Mouse (Mus musculus) Patski (cell line): ENCODE data around the gene Crtc1. TPM values are rescaled to one million over a fixed set of nuclear protein-coding genes. Genes with fewer than 3 reads are reported as not detected.

Experiments used
- ATAC-seq: fragments of 100-300 bp; one replicate; pipeline ENCODE4 v1.8.0; 2021
- CTCF ChIA-PET: fragments of 350-600 bp; sonication (Branson Sonifier 250); formaldehyde crosslinking; loops from one replicate; lab custom pipeline; 2022; ENCODE audit warnings: inconsistent platforms; lab: Charles Lee
- POLR2A ChIA-PET: fragments of 350-600 bp; sonication (Branson Sonifier 250); formaldehyde crosslinking; loops from one replicate; lab custom pipeline; 2022; ENCODE audit warnings: antibody characterized with exemption, inconsistent platforms; lab: Charles Lee
- DNase-seq: peaks from one replicate; pipeline ENCODE4 v3.0.0-alpha.2; 2011; ENCODE audit warnings: low read depth, low spot score
- H3K27me3 ChIP-seq: fragments of 371-371 bp; one replicate; pipeline ENCODE4 v1.5.1; 2021
- CTCF ChIP-seq: fragments of 100-300 bp; IDR thresholded peaks from one replicate; pipeline ENCODE4 v1.5.1; 2021
- in situ Hi-C: fragments of 300-500 bp; cut with MboI; formaldehyde crosslinking; loops from 3 replicates; pipeline ENCODE4 v1.11.1; 2018; ENCODE audit warnings: low pct_unique_long_range_greater_than_20kb, mixed read lengths
- polyA plus RNA-seq: library from polyadenylated mRNA; unstranded; gene quantifications from one replicate; pipeline ENCODE4 v1.2.3, GENCODE M21; 2021

The Crtc1 gene
- polyA plus RNA-seq, 1 experiment from 2014 or later = 12.0 TPM

DNA sequence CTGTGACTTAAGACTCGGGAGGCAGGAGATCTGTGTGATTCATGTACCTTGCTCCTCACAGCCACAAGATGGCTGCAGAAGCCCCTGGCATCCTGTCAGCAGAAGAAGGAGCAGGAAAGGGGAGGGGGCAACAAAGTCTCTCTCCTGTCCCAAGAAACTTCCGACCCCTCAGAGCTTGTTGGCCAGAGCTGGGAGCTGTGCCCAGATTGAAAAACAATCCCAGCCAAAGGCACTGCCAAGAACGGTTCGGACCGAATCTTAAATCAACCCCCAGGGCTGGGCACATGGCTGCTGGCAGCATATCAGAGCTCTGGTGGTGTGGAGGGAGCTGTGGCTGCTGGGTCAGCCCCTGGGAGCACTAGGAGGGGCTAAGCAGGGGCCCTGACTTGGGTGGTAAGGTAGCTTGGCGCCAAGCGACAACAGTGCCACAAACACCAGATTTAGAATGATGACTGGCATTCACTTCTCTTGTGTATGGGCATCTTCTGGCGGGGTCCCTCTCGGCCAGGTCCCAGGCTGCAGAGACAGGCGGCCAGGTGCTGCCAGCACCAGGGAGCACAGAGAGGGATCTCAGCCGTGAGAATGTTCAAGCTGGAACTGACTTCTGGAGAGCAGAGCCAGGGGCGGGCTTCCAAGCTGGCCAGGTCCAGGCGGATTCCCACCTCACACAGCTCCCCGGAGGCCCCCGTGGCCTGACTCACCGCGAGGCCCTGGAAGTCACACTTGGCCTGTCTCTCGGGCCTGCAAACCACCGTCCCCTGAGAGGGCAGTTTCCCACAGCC lies 8.5 kb upstream of the Crtc1 start:
- ATAC-seq (no peak), DNase-seq (no peak)
- no peaks in the 10 kb centered on the region for H3K27me3 ChIP-seq
- CTCF ChIA-PET = interaction anchor here (0.8 to 1.2 kb wide), 2 partner anchors 53 to 79 kb away, joined by 3 read pairs; partner anchors contain the start of gene Fkbp8
- in situ Hi-C loops = no loop called here
- TF ChIP-seq CTCF = no peak
- POLR2A ChIA-PET = interaction anchor here (0.9 kb wide), 1 partner anchor 10 kb away, joined by 3 read pairs; no protein-coding TSS in a partner anchor

- ChIA-PET POLR2A (no interaction called here), CTCF (interaction anchor here (1.0 to 1.7 kb wide), 2 partner anchors 58 to 59 kb away, joined by 3 read pairs; no protein-coding TSS in a partner anchor)
- H3K27me3 ChIP-seq = no peaks in the 10 kb centered on the region
- ATAC-seq (no peak), DNase-seq (no peak)
- TF ChIP-seq CTCF = no peak
- in situ Hi-C loops = no loop called here
These were observed 6.6 kb upstream of the Crtc1 start for GRCm38 (mm10) chr8:70445988-70446387.

- no peaks in the 10 kb centered on the region for H3K27me3 ChIP-seq
- in situ Hi-C loops = no loop called here
- no peak for DNase-seq
- ATAC-seq = no peak
- POLR2A ChIA-PET = no interaction called here
- CTCF ChIA-PET = interaction anchor here (1.0 kb wide), 1 partner anchor 24 kb away, joined by 3 read pairs; no protein-coding TSS in a partner anchor
- TF ChIP-seq CTCF = no peak
These were observed 3.9 kb upstream of the Crtc1 start for GRCm38 (mm10) chr8:70443326-70443725.

DNA sequence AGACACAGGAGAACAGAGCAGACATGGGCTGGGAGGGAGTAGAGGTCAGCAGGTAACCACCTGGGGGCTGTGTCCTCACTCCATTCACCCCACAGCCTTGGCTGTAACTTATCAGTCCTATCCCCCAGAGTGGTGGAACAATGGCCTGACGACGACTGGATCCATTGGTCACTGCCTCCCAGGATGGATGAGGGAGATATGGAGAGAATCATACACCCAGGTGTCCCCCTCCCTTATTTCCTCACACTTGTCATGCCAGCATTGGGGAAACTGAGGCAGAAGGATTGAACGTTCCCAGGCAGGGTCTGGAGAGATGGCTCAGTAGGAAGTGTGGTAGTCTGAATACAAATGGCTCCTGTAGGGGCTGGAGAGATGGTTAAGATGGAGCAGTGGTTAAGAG lies 2.2 kb upstream of the Crtc1 start:
- ChIA-PET POLR2A (no interaction called here), CTCF (interaction anchor here (1.6 kb wide), 1 partner anchor 12 kb away, joined by 3 read pairs; no protein-coding TSS in a partner anchor)
- DNase-seq (no peak), ATAC-seq (no peak)
- in situ Hi-C loops = no loop called here
- H3K27me3 ChIP-seq = no peaks in the 10 kb centered on the region
- no peak for TF ChIP-seq CTCF

- ChIA-PET CTCF (interaction anchor here (1.5 to 1.6 kb wide), 2 partner anchors 13 to 67 kb away, joined by 3 read pairs; partner anchors contain the start of gene Rex1bd), POLR2A (no interaction called here)
- in situ Hi-C loops = no loop called here
- H3K27me3 ChIP-seq = no peaks in the 10 kb centered on the region
- no peak for ATAC-seq
- no peak for TF ChIP-seq CTCF
- no peak for DNase-seq
These were observed 867 bp upstream of the Crtc1 start for GRCm38 (mm10) chr8:70440246-70440645.

DNA sequence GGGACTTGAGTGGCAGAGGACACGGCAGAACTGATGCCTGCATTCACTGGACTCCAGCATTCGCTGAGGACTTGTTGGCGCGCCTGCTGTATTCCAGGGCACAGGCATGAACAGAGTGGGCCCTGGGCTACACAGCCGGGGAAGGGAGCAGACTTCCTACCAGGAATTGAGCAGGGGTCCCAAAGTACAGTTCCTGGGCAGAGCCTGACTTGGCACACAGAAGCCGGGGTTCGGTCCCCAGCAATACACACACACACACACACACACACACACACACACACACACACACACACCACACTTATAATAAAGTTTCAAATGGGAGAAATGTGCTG lies 435 bp upstream of the Crtc1 start:
- in situ Hi-C loops = no loop called here
- ChIA-PET CTCF (interaction anchor here (1.5 kb wide), 1 partner anchor 67 kb away, joined by 3 read pairs; the partner anchor contains the start of gene Rex1bd), POLR2A (no interaction called here)
- H3K27me3 ChIP-seq = no peaks in the 10 kb centered on the region
- ATAC-seq (no peak), DNase-seq (no peak)
- no peak for TF ChIP-seq CTCF

DNA sequence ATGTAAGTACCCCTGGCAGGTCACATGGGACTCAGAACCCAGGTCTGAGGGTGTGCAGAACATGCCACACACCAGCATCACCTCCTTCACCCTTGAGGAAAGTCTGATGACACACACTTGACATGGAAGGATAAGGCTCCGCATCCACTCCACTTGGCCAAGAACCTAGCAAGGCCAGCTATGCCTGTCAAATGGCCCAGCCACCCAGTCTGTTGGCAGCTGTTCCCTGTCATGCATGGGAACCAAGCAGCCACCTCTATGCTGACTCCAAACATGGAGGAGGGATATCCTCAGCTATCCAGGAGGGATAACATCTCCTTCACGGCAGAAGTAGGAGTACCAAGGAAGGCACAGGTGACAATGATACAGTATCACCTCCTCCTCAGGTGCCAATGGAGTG lies 956 bp downstream of the Crtc1 start:
- ATAC-seq (no peak), DNase-seq (no peak)
- ChIA-PET POLR2A (no interaction called here), CTCF (no interaction called here)
- in situ Hi-C loops = no loop called here
- TF ChIP-seq CTCF = no peak
- H3K27me3 ChIP-seq = no peaks in the 10 kb centered on the region

DNA sequence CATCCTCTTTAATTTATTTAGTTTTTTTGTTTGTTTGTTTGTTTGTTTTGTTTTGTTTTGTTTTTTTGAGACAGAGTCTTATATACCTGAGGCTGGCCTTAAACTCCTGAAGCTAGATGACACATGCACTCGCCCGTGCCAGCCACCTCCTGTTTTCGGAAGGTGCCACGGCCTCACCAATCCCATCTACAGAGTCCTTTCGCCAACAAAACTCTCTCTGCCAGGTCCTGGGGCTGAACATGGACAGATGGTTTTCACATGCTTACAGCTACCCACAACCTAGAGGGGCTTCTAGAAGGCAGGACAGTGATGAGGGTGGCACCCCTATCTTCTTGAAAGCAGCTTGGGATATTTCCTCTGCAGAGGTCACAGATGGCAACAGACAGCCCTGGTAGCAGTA lies 4.2 kb downstream of the Crtc1 start:
- no peak for TF ChIP-seq CTCF
- ATAC-seq = no peak
- CTCF ChIA-PET = interaction anchor here (1.3 kb wide), 1 partner anchor 20 kb away, joined by 3 read pairs; no protein-coding TSS in a partner anchor

DNA sequence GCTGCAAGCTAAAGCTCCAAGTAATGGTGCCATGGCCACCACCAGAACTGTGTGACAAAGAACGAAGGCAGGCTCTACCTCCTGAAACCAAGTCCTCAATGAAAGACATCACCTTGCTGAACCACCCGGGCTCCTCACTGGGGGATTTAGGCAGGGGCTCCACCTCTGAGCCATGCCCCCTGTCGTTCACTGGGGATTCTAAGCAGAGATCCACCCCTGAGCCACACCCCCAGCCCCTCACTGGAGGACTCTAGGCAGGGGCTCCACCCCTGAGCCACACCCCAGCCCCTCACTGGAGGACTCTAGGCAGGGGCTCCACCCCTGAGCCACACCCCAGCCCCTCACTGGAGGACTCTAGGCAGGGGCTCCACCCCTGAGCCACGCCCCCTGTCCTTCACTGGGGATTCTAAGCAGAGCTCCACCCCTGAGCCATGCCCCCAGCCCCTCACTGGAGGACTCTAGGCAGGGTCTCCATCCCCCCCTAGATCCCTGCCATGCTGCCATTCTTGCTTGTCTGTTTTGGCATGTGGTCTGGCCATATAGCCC lies 6.3 kb downstream of the Crtc1 start:
- CTCF ChIA-PET = interaction anchor here (0.6 kb wide), 1 partner anchor 8 kb away, joined by 3 read pairs; no protein-coding TSS in a partner anchor
- POLR2A ChIA-PET = interaction anchor here (0.7 kb wide), 1 partner anchor 33 kb away, joined by 3 read pairs; no protein-coding TSS in a partner anchor
- TF ChIP-seq CTCF = no peak
- DNase-seq (no peak), ATAC-seq (no peak)
- H3K27me3 ChIP-seq = no peaks in the 10 kb centered on the region
- in situ Hi-C loops = no loop called here

More for the DNA sequence above, 4.2 kb downstream of the Crtc1 start:
- in situ Hi-C loops = no loop called here
- H3K27me3 ChIP-seq = no peaks in the 10 kb centered on the region
- DNase-seq = no peak
- POLR2A ChIA-PET = no interaction called here

DNA sequence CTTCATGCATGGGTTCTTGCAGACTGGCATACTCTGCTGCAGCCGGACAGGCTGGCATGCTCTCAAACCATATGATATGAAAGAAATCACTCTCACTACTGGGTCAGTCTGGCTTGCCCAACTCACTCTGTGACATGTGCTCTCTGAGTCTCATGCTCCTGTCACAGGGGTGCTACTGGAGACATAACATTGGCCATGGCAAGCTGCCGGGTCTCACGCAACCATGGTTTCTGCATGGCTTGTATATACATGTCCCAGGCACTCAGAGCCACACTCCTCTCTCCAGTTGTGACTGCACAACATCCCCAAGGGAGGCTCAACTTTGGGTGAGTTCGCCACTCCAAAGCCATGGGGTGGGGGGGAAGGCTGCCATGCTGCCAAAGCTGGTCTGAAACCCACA lies 8.2 kb downstream of the Crtc1 start:
- no peak for TF ChIP-seq CTCF
- H3K27me3 ChIP-seq = no peaks in the 10 kb centered on the region
- ATAC-seq (no peak), DNase-seq (no peak)
- CTCF ChIA-PET = no interaction called here
- in situ Hi-C loops = no loop called here
- POLR2A ChIA-PET = interaction anchor here (1.4 kb wide), 1 partner anchor 32 kb away, joined by 4 read pairs; no protein-coding TSS in a partner anchor
